Mouse (Mus musculus): Measurements from ENCODE around the gene Fabp3.

DNA sequence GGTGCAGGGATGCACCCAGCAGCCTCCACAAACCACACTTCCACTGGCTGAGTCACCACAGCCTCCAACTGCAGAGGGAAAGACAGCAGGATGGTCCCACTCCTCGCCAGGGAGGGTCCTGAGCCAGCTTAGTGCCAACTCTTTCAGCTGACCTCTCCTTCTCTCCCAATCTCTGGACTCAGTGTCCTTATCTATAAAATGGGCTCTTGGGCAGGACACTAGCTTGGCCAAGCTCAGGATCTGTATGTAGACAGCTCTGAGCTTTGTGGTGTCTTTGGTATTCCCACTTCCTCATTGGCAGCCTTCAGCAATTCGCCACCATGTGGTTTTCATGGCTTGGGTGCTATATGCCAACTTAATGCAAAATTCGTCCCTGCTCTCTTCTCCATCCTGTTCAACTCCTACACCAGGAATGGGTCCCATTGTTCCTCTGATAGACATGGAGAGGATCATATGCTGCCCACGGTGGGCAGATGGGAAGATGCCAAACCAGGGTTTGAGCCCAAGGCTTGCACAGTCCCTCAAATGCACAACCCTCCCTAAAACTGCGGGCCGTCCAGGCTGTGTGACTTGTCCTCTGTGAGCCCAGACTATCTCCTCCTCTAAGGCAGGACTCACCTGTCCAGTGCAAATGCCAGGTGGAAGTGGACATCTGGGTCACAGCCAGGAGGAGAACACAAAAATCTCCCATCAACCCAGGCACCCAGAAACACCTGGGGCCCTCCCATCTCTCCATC, 37.6 kb upstream of the Fabp3 start:
- TF ChIP-seq CTCF (IDR thresholded peaks at IDR 0.05; ENCODE audit: low read depth, low read length) (no peak), TAL1 (conservative IDR thresholded peaks at IDR 0.05; ENCODE audit: low read depth, low read length) (no peak), GATA1 (IDR thresholded peaks at IDR 0.05; ENCODE audit: borderline replicate concordance, low read length) (no peak)

Measured in G1E (cell line).